Mouse (Mus musculus) heart, adult 2 months (tissue): ENCODE results near the gene Specc1.

Experiments used
- CTCF ChIP-seq: fragments of 200-600 bp; IDR thresholded peaks from 2 replicates; pipeline ENCODE4 v1.8.1; 2022; ENCODE audit warnings: antibody characterized with exemption, mild to moderate bottlenecking, moderate library complexity
- EP300 ChIP-seq: fragments of 200-500 bp; IDR thresholded peaks from 2 replicates; pipeline ENCODE4 v1.6.1; 2011; ENCODE audit warnings: low read depth, low read length, control low read depth; ENCODE audit not compliant: insufficient read depth

DNA sequence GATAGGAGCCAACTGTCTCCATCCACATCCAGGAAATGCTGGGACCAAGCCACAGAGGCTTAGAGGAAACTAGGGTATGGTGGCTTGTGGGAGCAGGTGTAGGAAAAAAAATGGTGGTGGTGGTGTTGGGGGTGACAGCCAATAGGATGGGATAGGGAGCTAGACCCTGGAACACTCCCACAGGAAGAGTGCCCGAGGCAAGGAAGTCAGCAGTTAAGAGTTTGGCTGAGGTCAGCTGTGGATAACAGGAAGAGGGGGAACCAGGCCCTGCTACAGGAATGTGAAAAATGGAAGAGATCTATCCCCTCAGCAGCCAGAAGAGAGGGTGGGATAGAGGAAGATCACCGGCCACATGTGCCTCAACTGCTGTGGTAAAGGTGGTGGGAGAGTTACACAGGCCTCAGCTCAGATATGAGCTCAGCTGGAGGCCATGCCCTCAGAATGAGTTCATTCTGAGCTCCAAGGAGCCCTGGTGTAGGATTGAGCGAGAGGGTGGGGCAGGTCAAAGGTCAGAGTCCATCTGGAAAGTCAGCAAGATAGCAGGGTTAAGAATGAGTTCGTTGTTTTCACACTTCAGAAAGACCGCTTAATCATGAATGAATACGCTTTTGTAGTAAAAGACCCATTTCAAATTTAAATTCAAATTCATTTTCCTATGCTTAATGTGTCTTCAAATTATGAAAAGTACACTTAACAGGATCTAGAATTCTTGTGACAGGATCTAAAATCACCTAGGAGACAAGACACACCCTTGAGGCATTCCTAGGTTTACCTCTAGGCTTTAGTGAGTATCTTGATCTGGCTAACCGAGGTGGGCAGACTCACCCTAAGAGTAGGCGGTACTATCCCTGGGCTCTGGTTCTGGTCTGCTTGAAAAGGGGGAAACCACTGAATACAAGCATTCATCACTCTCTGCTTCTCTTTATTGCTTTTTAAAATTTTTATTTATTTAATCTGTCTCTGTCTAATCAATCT lies 94.1 kb downstream of the Specc1 start:
- TF ChIP-seq CTCF (no peak), EP300 (no peak)
